Mouse (Mus musculus) spleen, adult 2 months (tissue): ENCODE data around the gene Zfp760.

Experiments
- CTCF ChIP-seq: fragments of 200-500 bp; IDR thresholded peaks from 2 replicates; pipeline ENCODE4 v1.5.1; 2011; ENCODE audit warnings: mild to moderate bottlenecking, inconsistent platforms; ENCODE audit not compliant: insufficient read depth, insufficient read length, insufficient replicate concordance; ENCODE audit errors: extremely low read depth
- POLR2A ChIP-seq: fragments of 200-500 bp; IDR thresholded peaks from 2 replicates; pipeline ENCODE4 v1.6.1; 2011; ENCODE audit warnings: low read depth, low read length, inconsistent platforms

GRCm38 (mm10) chr17:21753342-21754208 is 46.0 kb downstream of the Zfp760 start:
- no peak for TF ChIP-seq POLR2A
- TF ChIP-seq CTCF = no peak
